Mouse (Mus musculus): ENCODE data around the gene Trp53i11.

DNA sequence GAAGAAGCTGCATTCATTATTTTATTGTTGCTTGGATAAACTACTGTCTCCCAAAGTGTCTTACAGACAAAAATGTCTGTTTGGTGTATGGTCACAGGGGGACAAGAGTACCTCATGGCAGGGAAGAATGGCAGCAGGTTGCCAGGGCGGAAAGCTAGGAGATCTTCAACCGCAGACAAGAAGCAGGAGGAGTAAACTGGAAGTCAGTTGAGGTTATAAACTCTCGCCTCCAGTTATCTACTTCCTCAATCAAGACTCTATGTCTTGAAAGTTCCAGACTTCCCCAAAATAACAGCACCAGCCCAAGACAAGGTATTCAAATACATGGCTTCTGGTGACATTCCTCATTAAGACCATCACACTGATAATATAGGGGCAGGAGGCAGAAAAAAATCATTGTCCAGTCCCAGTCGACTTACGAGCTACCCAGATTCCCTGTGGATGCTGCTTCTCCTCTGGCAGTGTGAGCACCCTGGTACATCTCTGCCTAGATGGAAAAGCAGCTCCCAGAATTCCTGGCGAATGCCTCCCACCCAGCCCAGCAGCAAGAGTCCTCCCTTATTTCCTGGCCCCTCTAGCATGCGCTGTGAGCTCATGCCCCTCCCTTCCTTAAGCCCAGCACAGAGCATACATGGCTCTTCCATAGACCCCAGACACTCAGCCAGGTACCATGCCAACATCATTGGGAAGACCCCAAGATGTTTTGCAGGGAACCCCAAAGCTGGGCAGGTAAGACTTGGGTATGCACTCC is 25.3 kb upstream of the Trp53i11 start:
- no peak for TF ChIP-seq CTCF (IDR thresholded peaks at IDR 0.05; ENCODE audit: borderline replicate concordance, insufficient read depth, low read length)
- no peak for TF ChIP-seq POLR2A (IDR thresholded peaks at IDR 0.05; ENCODE audit: low read depth, low read length)

Measured in embryonic fibroblast, embryonic 13.5 days (primary cell).